Comparison of ENCODE assay signal across 9 mouse cellular contexts in genomic region chr15:94227388-94227787, GRCm38 (mm10).
"Had no signal": no experiment of that assay in that cellular context is flagged by ENCODE, and none has a peak within 500 bp of the region (broad histone marks: within the 10 kb centered on the region; RNA-seq: fewer than 3 reads in every experiment).

No protein-coding gene starts in this region.

- H3K36me3 ChIP-seq: limb, embryonic 13.5 days; midbrain, embryonic 13.5 days; neural tube, embryonic 15.5 days had no signal

- H3K4me3 ChIP-seq: limb, embryonic 13.5 days; midbrain, embryonic 13.5 days; neural tube, embryonic 15.5 days had no signal

- H3K9me3 ChIP-seq: limb, embryonic 13.5 days; midbrain, embryonic 13.5 days; neural tube, embryonic 15.5 days had no signal

- H3K4me1 ChIP-seq: midbrain, embryonic 13.5 days had no signal

- H3K27ac ChIP-seq: limb, embryonic 13.5 days; liver, embryonic 14.5 days; midbrain, embryonic 13.5 days; neural tube, embryonic 15.5 days had no signal

- H3K9ac ChIP-seq: limb, embryonic 13.5 days; liver, embryonic 14.5 days; midbrain, embryonic 13.5 days; neural tube, embryonic 15.5 days had no signal

- ATAC-seq: midbrain, embryonic 13.5 days had no signal

- H3K4me2 ChIP-seq: limb, embryonic 13.5 days; midbrain, embryonic 13.5 days; neural tube, embryonic 15.5 days had no signal

- H3K27me3 ChIP-seq: limb, embryonic 13.5 days; midbrain, embryonic 13.5 days; neural tube, embryonic 15.5 days had no signal

- DNase-seq: kidney, postnatal 10 days; left cerebral cortex, postnatal 4 days; lung, adult 18-20 months; lung, postnatal 36 days; thymus, postnatal 36 days had no signal
